Mouse (Mus musculus): ENCODE results near the gene Rps6kb1. TPM values are rescaled to one million over a fixed set of nuclear protein-coding genes. Genes with fewer than 3 reads are reported as not detected.
A peak's percentile ranks its signal among the peaks of the same experiment; 100 is the strongest.

Rps6kb1 gene
- polyA plus RNA-seq, 1 experiment from 2014 or later: 62.1 TPM

GRCm38 (mm10) chr11:86497356-86497755 is 47.2 kb downstream of the Rps6kb1 start:
- ATAC-seq (ENCODE audit: low read depth): no peak
- no peaks in the 10 kb centered on the region for H3K27me3 ChIP-seq (ENCODE audit: control insufficient read depth, insufficient read depth, low read depth, low read length)
- H3K4me1 ChIP-seq (replicated peaks; ENCODE audit: control insufficient read depth, insufficient read depth, low read length): no peaks in the 10 kb centered on the region
- H3K27ac ChIP-seq (ENCODE audit: low read length): no peak overlapping the region
- H3K4me3 ChIP-seq (ENCODE audit: low read length): no peak overlapping the region
- no peak overlapping the region for H3K9ac ChIP-seq (ENCODE audit: low read length)
- no peak overlapping the region for H3K4me2 ChIP-seq (ENCODE audit: low read depth, low read length)
- no peaks in the 10 kb centered on the region for H3K9me3 ChIP-seq (ENCODE audit: control insufficient read depth, low read length)
- peaks cover 15% of the 10 kb centered on the region for H3K36me3 ChIP-seq (ENCODE audit: control insufficient read depth, insufficient read depth, low read length)
- 92% methylated on average over 1 of the region's 1 CpGs for WGBS

- no peak overlapping the region for H3K4me3 ChIP-seq (ENCODE audit: low read length)
- 0 out of 2 replicates have a peak, but pooled peaks cover 4% of the 10 kb centered on the region for H3K4me1 ChIP-seq (replicated peaks; ENCODE audit: control insufficient read depth, insufficient read depth, low read length)
- peaks cover 10% of the 10 kb centered on the region for H3K36me3 ChIP-seq (ENCODE audit: control insufficient read depth, insufficient read depth, low read length)
- WGBS: 96% methylated on average over 1 of the region's 1 CpGs
- H3K9ac ChIP-seq (ENCODE audit: low read length): no peak overlapping the region
- H3K27ac ChIP-seq (ENCODE audit: low read length): no peak overlapping the region
- no peak for ATAC-seq (ENCODE audit: low read depth)
- no peak overlapping the region for H3K4me2 ChIP-seq (ENCODE audit: low read depth, low read length)
- no peaks in the 10 kb centered on the region for H3K27me3 ChIP-seq (ENCODE audit: control insufficient read depth, insufficient read depth, low read depth, low read length)
- no peaks in the 10 kb centered on the region for H3K9me3 ChIP-seq (ENCODE audit: control insufficient read depth, low read length)
These were observed 53.8 kb downstream of the Rps6kb1 start for GRCm38 (mm10) chr11:86490782-86491181.

DNA sequence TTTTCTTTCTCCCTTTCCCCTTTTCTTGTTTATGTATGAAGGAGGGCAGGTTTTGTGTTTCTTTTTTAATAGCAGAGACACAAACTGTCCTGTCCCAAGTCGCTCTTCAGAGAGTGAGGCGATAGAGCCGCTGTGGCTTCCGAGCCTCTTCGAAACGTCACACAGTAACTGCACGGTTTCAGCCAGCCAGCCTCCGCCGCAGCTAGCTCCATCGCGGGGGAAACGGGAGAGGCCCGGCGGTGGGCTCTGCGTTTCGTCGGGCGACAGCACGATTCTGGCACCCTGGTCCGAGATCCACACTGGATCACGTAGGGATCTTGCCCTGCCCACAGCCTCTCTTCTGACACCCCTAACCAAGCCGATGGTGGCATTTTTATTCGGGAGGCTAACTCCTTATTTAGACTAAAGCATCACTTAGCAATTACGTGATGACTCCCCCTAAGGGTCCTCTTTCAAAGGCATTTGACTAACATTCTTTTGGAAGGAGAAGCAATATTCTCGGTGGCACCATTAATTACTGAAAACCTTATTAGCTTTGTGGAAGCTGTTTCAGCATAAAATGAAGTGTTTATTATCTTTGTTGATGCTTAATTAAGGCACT is 59.6 kb downstream of the Rps6kb1 start:
- H3K4me1 ChIP-seq (replicated peaks; ENCODE audit: control insufficient read depth, insufficient read depth, low read length): peaks cover 8% of the 10 kb centered on the region; the same call in 1 of the 2 replicates
- peak overlapping the region; percentile 85 for H3K9ac ChIP-seq (ENCODE audit: low read length)
- H3K4me2 ChIP-seq (ENCODE audit: low read depth, low read length): peak overlapping the region; percentile 56
- H3K4me3 ChIP-seq (ENCODE audit: low read length): peak overlapping the region; percentile 81
- peak overlapping the region; percentile 90 for H3K27ac ChIP-seq (ENCODE audit: low read length)
- H3K27me3 ChIP-seq (ENCODE audit: control insufficient read depth, insufficient read depth, low read depth, low read length): no peaks in the 10 kb centered on the region
- peak; percentile 44 for ATAC-seq (ENCODE audit: low read depth)
- no peaks in the 10 kb centered on the region for H3K9me3 ChIP-seq (ENCODE audit: control insufficient read depth, low read length)
- H3K36me3 ChIP-seq (ENCODE audit: control insufficient read depth, insufficient read depth, low read length): no peaks in the 10 kb centered on the region
- under 1% methylated on average over 25 of the region's 25 CpGs for WGBS

- whole genome bisulfite sequencing: under 1% methylated on average over 66 of the region's 68 CpGs
- H3K9me3 ChIP-seq (ENCODE audit: control insufficient read depth, low read length): no peaks in the 10 kb centered on the region
- H3K36me3 ChIP-seq (ENCODE audit: control insufficient read depth, insufficient read depth, low read length): no peaks in the 10 kb centered on the region
- peaks cover 8% of the 10 kb centered on the region; the same call in 1 of the 2 replicates for H3K4me1 ChIP-seq (replicated peaks; ENCODE audit: control insufficient read depth, insufficient read depth, low read length)
- peak within 1 kb of the TSS; percentile 85 for H3K9ac ChIP-seq (ENCODE audit: low read length)
- H3K4me3 ChIP-seq (ENCODE audit: low read length): peak within 1 kb of the TSS; percentile 81
- peak; percentile 99 for ATAC-seq (ENCODE audit: low read depth)
- no peaks in the 10 kb centered on the region for H3K27me3 ChIP-seq (ENCODE audit: control insufficient read depth, insufficient read depth, low read depth, low read length)
- H3K27ac ChIP-seq (ENCODE audit: low read length): peak within 1 kb of the TSS; percentile 90
- H3K4me2 ChIP-seq (ENCODE audit: low read depth, low read length): peak within 1 kb of the TSS; percentile 56
These were observed 60.3 kb downstream of the Rps6kb1 start, which contains the start of gene Rnft1 for GRCm38 (mm10) chr11:86484101-86484868. Rnft1 (plus strand) TSS chr11:86484657.

DNA sequence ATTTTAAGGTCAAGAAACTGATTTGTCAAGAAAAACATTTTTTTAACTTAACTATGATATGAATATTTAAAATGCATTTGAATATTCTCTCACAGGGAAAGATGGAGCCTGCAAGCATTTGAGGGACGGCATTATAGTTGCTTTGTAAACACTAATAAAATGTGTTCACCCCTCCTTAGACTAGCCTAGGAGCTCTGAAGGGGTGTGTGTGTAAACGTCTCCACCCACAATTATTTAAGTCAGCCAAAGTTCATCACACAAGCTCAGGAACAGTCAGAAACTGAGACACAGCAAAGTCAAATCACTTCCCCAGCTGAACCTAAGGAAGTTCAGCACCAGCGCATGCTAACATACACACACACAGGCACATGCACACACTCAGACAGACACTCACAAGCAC is 71.0 kb downstream of the Rps6kb1 start:
- H3K27ac ChIP-seq (ENCODE audit: low read length): no peak overlapping the region
- H3K4me3 ChIP-seq (ENCODE audit: low read length): no peak overlapping the region
- H3K9me3 ChIP-seq (ENCODE audit: control insufficient read depth, low read length): no peaks in the 10 kb centered on the region
- no peaks in the 10 kb centered on the region for H3K27me3 ChIP-seq (ENCODE audit: control insufficient read depth, insufficient read depth, low read depth, low read length)
- no peak overlapping the region for H3K9ac ChIP-seq (ENCODE audit: low read length)
- 26% methylated on average over 3 of the region's 3 CpGs for WGBS
- H3K4me2 ChIP-seq (ENCODE audit: low read depth, low read length): peak overlapping the region; percentile 59
- peak; percentile 60; the same call in 1 of the 2 replicates for ATAC-seq (ENCODE audit: low read depth)
- no peaks in the 10 kb centered on the region for H3K36me3 ChIP-seq (ENCODE audit: control insufficient read depth, insufficient read depth, low read length)
- H3K4me1 ChIP-seq (replicated peaks; ENCODE audit: control insufficient read depth, insufficient read depth, low read length): peaks cover 10% of the 10 kb centered on the region

GRCm38 (mm10) chr11:86472771-86473171 is 71.8 kb downstream of the Rps6kb1 start:
- ATAC-seq (ENCODE audit: low read depth): no peak
- H3K9ac ChIP-seq (ENCODE audit: low read length): 0 out of 2 replicates have a peak overlapping the region, but pooled peaks have one; percentile 39
- 11% methylated on average over 7 of the region's 7 CpGs for WGBS

DNA sequence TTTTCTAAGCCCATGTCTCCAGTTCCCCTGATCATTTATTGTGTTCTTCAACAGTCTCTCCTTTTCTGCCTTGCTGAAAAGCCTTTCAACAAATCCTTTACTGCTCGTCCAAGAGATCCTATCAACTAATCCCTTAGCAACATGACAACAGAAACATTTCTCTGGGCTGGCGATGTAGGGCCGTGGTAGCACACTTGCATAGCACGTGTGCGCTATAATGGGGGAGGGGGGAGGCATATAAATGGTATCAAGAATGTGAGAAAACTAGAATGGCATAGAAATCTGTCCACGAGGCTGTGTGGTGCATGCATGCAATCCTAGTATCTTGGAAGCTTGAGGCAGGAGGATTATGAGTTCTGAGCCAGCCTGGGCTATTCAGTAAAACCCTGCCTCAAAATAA is 72.8 kb downstream of the Rps6kb1 start:
- Histone ChIP-seq H3K4me2 (ENCODE audit: low read depth, low read length) (no peak overlapping the region), H3K4me1 (replicated peaks; ENCODE audit: control insufficient read depth, insufficient read depth, low read length) (peaks cover 10% of the 10 kb centered on the region), H3K4me3 (ENCODE audit: low read length) (no peak overlapping the region), H3K9ac (ENCODE audit: low read length) (no peak overlapping the region), H3K27me3 (ENCODE audit: control insufficient read depth, insufficient read depth, low read depth, low read length) (no peaks in the 10 kb centered on the region), H3K9me3 (ENCODE audit: control insufficient read depth, low read length) (no peaks in the 10 kb centered on the region), H3K27ac (ENCODE audit: low read length) (no peak overlapping the region), H3K36me3 (ENCODE audit: control insufficient read depth, insufficient read depth, low read length) (no peaks in the 10 kb centered on the region)
- 57% methylated on average over 6 of the region's 6 CpGs for WGBS
- no peak for ATAC-seq (ENCODE audit: low read depth)

More at GRCm38 (mm10) chr11:86472771-86473171, 71.8 kb downstream of the Rps6kb1 start:
- peak overlapping the region; percentile 59; the same call in 1 of the 2 replicates for H3K27ac ChIP-seq (ENCODE audit: low read length)
- H3K4me2 ChIP-seq (ENCODE audit: low read depth, low read length): peak overlapping the region; percentile 59
- peaks cover 10% of the 10 kb centered on the region for H3K4me1 ChIP-seq (replicated peaks; ENCODE audit: control insufficient read depth, insufficient read depth, low read length)
- H3K27me3 ChIP-seq (ENCODE audit: control insufficient read depth, insufficient read depth, low read depth, low read length): no peaks in the 10 kb centered on the region
- H3K9me3 ChIP-seq (ENCODE audit: control insufficient read depth, low read length): no peaks in the 10 kb centered on the region
- no peaks in the 10 kb centered on the region for H3K36me3 ChIP-seq (ENCODE audit: control insufficient read depth, insufficient read depth, low read length)
- H3K4me3 ChIP-seq (ENCODE audit: low read length): peak overlapping the region; percentile 36

- WGBS: 61% methylated on average over 4 of the region's 4 CpGs
- ATAC-seq (ENCODE audit: low read depth): no peak
- H3K27me3 ChIP-seq (ENCODE audit: control insufficient read depth, insufficient read depth, low read depth, low read length): no peaks in the 10 kb centered on the region
These were observed 75.6 kb downstream of the Rps6kb1 start for GRCm38 (mm10) chr11:86468971-86469370.

GRCm38 (mm10) chr11:86468345-86468744 is 76.3 kb downstream of the Rps6kb1 start:
- Histone ChIP-seq H3K4me2 (ENCODE audit: low read depth, low read length) (no peak overlapping the region), H3K4me3 (ENCODE audit: low read length) (no peak overlapping the region), H3K9me3 (ENCODE audit: control insufficient read depth, low read length) (no peaks in the 10 kb centered on the region), H3K27ac (ENCODE audit: low read length) (no peak overlapping the region), H3K9ac (ENCODE audit: low read length) (no peak overlapping the region), H3K4me1 (replicated peaks; ENCODE audit: control insufficient read depth, insufficient read depth, low read length) (peaks cover 8% of the 10 kb centered on the region), H3K36me3 (ENCODE audit: control insufficient read depth, insufficient read depth, low read length) (no peaks in the 10 kb centered on the region), H3K27me3 (ENCODE audit: control insufficient read depth, insufficient read depth, low read depth, low read length) (no peaks in the 10 kb centered on the region)
- 65% methylated on average over 8 of the region's 8 CpGs for WGBS
- no peak for ATAC-seq (ENCODE audit: low read depth)

More at GRCm38 (mm10) chr11:86468971-86469370, 75.6 kb downstream of the Rps6kb1 start:
- H3K9ac ChIP-seq (ENCODE audit: low read length): no peak overlapping the region
- no peaks in the 10 kb centered on the region for H3K36me3 ChIP-seq (ENCODE audit: control insufficient read depth, insufficient read depth, low read length)
- H3K4me2 ChIP-seq (ENCODE audit: low read depth, low read length): no peak overlapping the region
- H3K4me3 ChIP-seq (ENCODE audit: low read length): no peak overlapping the region
- H3K27ac ChIP-seq (ENCODE audit: low read length): no peak overlapping the region
- no peaks in the 10 kb centered on the region for H3K9me3 ChIP-seq (ENCODE audit: control insufficient read depth, low read length)
- H3K4me1 ChIP-seq (replicated peaks; ENCODE audit: control insufficient read depth, insufficient read depth, low read length): peaks cover 10% of the 10 kb centered on the region

Measured in lung, embryonic 16.5 days (tissue).